Mouse (Mus musculus) heart, adult 11 months (tissue): ENCODE results near the gene Mtx1.
A peak's percentile ranks its signal among the peaks of the same experiment; 100 is the strongest.

Experiments used
- DNase-seq: peaks from one replicate; pipeline ENCODE4 v3.0.0; 2022

The Mtx1 gene

DNA sequence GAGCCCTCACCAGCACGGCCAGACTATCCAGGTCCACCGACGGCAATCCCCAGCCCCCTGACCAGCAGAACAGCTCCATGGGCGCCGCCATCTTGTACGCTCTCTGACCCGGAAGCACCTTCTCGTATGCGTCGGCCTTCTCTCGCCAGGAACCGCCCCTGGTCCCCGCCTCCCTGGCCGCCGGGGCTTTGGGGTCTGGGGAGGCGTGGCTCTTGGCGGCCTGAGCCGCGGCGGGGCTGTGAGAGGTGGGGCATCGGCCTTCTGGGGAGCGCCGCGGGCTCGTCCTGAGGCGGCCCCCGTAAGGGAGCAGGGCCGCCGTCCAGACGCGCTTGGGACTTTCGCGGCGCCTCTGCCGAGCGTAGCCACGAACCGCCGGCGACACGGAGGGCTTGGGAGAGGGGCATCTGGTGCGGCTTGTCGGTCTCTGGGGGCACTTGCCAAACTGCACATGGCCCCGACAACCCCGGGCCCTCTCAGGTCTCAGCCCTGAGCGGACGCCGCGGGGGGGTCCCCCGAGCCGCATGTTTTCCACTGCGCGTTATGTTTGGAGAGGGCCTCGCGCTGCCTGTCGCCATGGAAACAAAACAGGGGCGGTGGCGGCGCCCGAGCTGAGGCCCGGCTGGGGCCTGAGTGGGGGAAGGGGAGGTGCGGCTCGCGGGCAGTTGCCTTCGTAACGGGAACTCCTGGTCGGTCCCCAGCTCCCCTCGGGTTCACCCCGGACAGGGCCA is 12.9 kb downstream of the Mtx1 start:
- peak; percentile 100 for DNase-seq

DNA sequence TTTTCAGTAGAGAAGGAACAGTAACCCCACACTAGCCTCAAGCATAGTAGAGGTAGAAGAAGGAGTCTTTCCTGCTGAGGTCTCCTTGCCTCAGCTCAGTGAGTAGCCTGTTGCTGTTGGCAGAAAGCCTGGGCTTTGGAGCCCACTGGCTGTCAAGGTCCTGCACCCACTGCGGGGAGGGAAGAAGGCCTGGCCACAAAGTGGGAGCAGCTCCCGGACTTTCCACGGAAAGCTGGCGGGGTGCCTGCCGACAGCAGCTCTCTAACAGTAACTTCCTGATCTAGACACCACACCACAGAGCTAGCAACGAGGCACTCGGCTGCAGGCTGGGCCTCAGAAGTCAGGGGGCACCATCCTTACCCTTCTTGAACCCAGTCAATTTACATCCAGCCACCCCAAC is 16.2 kb downstream of the Mtx1 start:
- DNase-seq, result peak; percentile 96

- DNase-seq, result peak; percentile 95
Measured at GRCm38 (mm10) chr3:89210162-89210561, 16.7 kb downstream of the Mtx1 start.

DNA sequence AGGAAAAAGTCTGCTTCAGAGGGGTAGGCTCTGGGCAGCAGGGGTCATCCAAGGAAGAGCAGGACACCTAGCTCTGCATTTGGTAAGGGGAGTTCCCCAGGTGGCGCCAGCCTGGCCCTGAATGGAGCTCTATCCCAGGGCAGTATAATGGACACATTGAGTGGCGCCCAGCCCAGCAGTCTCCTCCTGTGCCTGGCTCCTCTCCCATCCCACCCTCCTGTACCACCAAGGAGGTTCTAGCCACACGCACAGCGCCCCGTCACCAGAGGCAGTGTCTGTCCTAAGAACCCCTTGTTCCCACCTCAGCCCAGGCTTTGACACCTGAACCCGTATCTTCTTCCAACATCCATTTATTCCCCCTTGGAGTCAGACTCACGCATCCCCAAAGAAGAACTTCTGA is 17.2 kb downstream of the Mtx1 start:
- DNase-seq, result peak; percentile 91

DNA sequence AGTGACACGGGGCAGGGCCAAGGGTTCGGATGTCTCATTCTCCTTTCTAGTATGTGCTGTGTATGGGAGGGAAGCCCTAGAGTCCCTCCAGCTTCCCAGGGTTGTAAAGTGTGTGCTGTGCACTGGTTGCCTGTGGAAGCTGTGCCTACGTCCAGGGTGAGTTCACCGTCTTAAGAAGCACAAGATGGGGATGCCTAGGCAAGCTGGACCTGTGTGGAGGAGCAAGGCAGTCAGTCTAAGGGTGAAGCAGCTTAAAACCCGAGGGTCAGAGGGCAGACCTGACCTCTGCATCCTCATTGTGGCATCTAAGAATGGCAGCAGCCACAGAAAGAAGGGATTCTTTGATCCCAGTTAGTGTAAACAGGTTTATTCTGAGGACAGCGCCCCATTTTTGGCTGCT is 18.2 kb downstream of the Mtx1 start:
- DNase-seq, result peak; percentile 84

- peak; percentile 88 for DNase-seq
Measured at GRCm38 (mm10) chr3:89208075-89208657, 18.7 kb downstream of the Mtx1 start.

GRCm38 (mm10) chr3:89206695-89207094 is 20.2 kb downstream of the Mtx1 start:
- no peak for DNase-seq

- DNase-seq, result peak; percentile 90
Measured at GRCm38 (mm10) chr3:89206079-89206478, 20.8 kb downstream of the Mtx1 start.

DNA sequence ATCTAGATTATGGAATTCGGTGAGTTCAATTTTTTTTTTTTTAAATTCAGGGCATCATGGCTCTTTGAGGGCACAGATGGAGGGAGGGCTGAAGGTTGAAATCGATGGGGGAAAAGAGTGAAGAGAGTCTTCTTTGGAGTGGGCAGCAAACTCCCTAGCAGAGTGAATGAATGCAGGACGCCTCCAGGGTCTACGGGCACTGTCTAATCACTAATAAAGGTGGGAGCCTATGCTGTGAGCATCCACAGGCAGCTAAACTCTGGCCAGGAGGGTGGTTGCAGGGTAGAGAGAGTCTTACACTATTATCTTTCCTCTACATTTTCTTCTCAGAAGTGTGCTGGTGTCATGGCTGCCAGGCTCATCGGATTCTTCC is 23.8 kb downstream of the Mtx1 start:
- DNase-seq, result no peak

- peak; percentile 97 for DNase-seq
Measured at GRCm38 (mm10) chr3:89202253-89203141, 24.4 kb downstream of the Mtx1 start, which contains the start of gene Gba. TSS of gene Gba (plus strand) at chr3:89202928.

DNA sequence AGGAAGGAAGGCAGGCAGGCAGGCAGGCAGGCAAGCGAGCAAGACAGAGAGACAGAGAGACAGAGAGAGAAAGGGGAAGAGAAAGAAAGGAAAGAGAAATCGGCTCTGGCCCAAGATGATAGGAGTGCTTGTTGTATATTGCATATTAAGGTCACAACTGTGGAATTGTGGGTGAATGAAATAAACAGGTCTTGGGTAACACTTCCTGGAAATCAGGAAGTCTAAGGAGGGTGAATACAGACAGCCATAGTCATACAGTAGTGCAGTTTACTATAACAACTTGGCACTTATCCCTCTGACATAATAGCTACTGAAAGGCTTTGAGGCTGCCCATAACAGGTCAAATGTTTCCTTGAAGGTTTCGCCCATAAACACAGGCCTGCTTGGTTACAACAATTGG is 27.0 kb downstream of the Mtx1 start:
- DNase-seq, result no peak

DNA sequence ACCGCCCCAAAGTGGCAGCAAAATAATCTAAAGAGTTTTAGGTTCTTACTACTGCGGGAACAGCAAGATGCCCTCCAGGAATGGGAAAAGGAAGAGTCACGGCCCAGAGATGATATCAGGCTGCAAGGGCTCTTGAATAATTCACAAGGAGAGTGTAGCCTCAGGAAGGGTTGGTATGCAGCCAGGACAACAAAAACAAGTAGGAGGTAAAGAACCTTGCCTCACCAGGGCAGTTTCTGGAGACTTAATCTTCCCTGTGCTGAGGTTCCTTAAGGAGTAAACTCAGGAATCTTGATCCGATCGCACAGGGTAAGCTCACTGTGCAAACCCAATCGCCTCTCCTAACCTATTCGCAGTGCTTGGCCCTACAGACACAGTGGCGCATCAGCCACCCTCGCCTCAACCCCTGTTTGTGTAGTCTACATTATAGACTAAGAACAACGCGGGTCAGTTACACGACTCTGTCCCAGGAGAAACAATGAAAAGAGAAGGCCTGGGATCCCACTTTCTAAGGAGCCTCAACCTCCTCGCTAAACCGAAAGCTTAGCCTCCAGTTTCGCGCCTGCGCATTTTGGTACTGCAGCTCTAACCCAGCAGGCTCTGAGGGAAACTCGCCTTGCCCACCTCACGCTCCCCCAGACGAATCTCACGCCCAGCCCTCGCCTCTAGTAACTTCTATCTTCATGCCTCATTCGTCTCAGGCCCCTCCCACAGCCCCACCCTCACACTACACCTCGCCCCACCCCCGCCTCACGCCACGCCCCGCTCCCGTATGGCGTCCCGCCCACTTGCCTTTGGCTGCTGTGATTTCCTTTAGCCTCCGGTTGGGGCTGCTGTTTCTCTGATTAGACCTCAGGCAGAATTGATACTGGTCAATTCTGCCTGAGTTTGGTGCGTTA is 30.7 kb downstream of the Mtx1 start:
- DNase-seq, result peak; percentile 99

- no peak for DNase-seq
Measured at GRCm38 (mm10) chr3:89193853-89194252, 33.0 kb downstream of the Mtx1 start.

GRCm38 (mm10) chr3:89193351-89193750 is 33.5 kb downstream of the Mtx1 start:
- DNase-seq, result no peak

- DNase-seq, result no peak
Measured at GRCm38 (mm10) chr3:89190436-89190835, 36.5 kb downstream of the Mtx1 start.

DNA sequence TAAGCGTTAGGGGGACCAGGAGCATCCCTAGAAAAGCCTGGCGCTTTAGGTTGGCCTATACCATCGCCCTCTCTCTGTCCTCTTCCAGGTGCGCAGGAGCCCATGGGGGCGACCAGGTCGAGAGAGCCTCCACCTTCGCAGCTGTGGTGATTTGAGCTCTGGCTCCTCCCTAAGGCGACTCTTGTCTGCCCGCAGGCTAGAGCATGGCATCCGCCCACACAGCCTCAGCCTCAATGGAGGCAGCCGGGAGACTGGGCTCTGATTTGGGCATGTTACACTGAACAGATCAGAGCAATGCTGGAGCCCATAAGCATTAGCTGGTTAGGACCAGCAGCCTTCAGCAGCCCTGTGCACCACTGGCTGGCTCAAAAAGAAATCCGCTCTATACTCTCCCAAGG is 38.4 kb downstream of the Mtx1 start:
- no peak for DNase-seq

- no peak for DNase-seq
Measured at GRCm38 (mm10) chr3:89187690-89188477, 39.0 kb downstream of the Mtx1 start.

- DNase-seq, result no peak
Measured at GRCm38 (mm10) chr3:89187197-89187596, 39.7 kb downstream of the Mtx1 start.

GRCm38 (mm10) chr3:89183959-89184315 is 43.0 kb downstream of the Mtx1 start:
- peak; percentile 94 for DNase-seq

DNA sequence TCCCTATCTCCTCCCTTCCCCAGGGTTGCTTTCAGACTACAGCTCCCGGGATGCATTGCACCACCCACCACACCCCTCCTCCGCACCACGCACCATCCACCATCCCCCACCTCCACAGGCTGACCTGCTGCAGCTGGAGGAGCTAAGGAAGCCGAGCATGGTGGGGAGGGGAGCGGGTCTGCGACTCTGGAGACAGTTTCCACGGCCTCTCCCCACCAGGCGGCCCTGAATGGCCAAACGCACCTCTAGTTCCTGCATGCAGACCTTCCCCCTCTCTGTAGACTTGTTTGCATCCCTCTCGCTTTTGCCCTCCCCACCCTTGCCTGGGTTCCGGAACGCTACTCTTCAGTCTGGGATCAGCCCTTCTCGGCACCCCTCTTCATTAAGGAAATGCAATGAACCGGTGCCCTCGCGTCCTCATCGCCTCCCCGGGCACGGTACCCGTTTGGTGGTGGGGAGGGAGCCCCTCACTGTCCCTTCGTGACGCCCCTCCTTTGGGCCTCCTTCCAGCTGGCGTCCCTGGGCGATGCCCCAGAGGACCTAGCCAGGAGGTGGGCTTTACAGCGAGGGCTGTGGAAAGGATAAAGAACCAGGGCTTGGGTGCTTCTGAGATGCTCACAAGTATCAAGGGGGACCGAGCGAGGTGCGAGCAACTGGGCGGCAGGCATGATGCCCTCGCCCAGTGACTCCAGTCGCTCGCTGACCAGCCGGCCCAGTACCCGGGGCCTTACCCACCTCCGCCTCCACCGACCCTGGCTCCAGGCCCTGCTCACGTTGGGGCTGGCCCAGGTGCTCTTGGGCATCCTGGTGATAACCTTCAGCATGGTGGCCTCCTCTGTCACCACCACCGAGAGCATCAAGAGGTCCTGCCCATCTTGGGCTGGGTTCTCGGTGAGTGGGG is 43.6 kb downstream of the Mtx1 start, which contains the start of gene Fam189b:
Fam189b (plus strand) TSS at position 86 of the 901 bp plus-strand sequence.
- DNase-seq, result peak; percentile 99
